Mouse (Mus musculus): ENCODE measurements around the gene Bmpr1a.
"Not testable (repeated sequence)": the region's sequence is repeated elsewhere in the genome, so short reads cannot be mapped to it uniquely, and the experiment has no call there.

Gene Bmpr1a

DNA sequence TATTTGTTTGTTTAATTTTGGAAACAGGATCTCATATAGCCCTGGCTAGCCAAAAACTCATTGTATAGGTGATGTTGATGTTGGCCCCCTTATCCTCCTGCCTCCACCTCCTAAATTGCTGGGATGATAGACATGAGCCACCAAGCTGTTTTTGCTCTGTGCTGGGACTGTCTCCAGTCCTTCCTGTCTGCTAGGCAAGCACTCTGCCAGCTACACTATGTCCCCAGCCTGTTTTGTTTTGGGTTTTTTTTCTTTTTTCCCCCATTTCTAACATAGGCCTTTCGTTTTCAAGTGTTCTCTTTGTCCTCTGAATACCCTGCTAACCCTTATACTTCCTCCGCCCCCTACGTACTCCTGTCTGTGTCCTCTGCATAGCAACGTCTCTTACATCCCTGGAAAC lies 109.8 kb downstream of the Bmpr1a start:
- no peak for DNase-seq (ENCODE audit: low spot score in 2 of 2)

DNA sequence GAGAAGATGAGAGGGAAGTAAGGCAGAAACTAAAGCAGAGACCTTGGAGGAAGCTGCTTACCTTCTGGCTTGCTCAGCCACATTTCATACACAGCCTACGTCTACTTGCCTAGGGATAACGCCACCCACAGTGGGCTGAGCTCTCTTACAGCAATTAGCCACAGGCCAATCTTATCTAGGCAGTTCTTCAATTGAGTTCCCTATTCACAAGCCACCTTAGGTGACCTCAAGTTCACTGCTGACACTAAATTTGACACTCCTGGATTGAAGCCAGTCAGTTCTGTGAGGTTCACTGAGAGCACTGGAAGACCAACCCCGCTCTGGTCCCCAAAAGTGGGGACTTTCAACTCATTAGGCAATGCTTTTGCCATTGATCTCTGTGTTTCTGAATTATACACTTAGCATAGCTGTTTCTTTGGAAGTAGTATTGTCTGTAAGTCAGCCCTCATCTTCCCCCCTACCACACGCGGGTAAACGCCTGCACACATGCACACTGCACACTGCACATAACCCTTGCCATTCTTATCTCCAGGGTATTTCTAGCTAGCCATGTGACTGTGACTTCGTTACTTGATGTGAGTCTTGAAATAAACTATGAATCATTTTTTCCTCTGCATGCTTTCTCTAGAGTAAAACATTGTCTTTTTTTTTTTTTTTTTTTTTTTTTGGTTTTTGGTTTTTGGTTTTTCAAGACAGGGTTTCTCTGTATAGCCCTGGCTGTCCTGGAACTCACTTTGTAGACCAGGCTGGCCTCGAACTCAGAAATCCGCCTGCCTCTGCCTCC lies 120.0 kb downstream of the Bmpr1a start:
- no peak for DNase-seq (ENCODE audit: low spot score in 2 of 2)

DNA sequence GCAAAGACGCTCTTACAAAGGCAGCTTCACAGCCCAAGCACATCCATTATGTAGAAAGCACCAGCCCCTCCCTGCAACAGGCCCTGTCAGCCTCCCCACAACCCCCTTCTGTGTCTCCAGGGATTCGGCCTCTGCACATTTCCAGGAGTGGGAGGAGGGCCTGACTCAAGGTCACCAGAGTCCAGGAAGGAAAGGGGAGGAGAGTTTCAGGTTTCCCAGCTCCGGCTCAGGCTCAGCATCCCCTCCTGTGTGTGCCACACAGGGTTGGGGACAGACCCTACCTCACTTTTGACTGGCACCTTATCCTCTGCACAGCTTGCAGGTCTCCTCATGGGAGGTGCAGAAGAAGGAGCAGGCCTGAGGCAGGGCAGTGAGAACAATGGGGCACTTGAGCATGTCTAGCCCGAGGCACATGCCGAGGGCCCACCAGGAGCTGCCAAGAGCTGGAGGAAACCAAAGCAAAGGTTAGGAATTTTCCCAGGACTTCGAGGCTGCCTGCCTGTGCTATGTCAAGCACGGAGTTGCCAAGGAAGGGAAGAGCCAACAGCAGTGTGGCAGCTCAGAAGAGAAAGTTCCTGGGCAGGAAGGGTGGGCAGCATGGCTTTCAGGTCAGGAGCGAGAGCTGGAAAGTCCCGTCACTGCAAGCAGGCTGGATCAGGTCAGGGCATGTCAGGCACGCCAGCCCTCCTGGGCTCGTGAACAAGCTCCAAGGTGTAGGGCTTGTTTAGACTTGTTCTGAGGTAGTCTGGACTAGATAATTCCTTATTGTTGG lies 124.4 kb downstream of the Bmpr1a start:
- DNase-seq (ENCODE audit: low spot score in 2 of 2) = peak; percentile 75 to 87

GRCm38 (mm10) chr14:34377121-34377520 lies 126.0 kb downstream of the Bmpr1a start:
- no peak for DNase-seq (ENCODE audit: low spot score in 2 of 2)

- DNase-seq (ENCODE audit: low spot score in 2 of 2) = no peak
These were observed 127.2 kb downstream of the Bmpr1a start for GRCm38 (mm10) chr14:34375941-34376340.

- no peak for DNase-seq (ENCODE audit: low spot score in 2 of 2)
These were observed 127.7 kb downstream of the Bmpr1a start, which contains the start of gene Mmrn2 for GRCm38 (mm10) chr14:34375415-34375904. TSS of gene Mmrn2 (plus strand) at chr14:34375465.

DNA sequence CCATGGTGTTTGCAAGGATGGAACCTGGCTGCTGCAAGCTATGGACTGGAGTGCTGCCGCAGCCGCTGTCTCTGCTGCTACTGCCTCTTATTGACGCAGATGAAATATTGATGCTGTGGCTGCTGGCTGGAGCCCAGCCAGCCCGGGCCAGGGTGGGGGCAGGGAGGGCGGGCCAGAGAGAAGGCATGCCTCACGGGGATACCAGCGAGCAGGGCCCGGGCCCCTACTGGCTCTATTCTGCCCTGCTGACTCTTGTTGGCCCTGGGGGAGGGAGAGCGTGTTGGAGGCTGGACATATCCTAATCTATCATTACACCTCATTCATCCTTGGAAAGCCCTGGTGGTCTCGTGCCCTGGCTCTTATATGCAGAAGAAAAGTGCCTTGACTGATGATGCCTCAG lies 128.6 kb downstream of the Bmpr1a start, which contains the start of gene Sncg:
TSS of gene Sncg (minus strand) at position 213 of the 400 bp plus-strand sequence.
- no peak for DNase-seq (ENCODE audit: low spot score in 2 of 2)

- no peak for DNase-seq (ENCODE audit: low spot score in 2 of 2)
These were observed 129.6 kb downstream of the Bmpr1a start for GRCm38 (mm10) chr14:34373581-34373980.

GRCm38 (mm10) chr14:34372646-34373045 lies 130.5 kb downstream of the Bmpr1a start:
- peak in 1 of 2 experiments; percentile 56 for DNase-seq (ENCODE audit: low spot score in 2 of 2)

DNA sequence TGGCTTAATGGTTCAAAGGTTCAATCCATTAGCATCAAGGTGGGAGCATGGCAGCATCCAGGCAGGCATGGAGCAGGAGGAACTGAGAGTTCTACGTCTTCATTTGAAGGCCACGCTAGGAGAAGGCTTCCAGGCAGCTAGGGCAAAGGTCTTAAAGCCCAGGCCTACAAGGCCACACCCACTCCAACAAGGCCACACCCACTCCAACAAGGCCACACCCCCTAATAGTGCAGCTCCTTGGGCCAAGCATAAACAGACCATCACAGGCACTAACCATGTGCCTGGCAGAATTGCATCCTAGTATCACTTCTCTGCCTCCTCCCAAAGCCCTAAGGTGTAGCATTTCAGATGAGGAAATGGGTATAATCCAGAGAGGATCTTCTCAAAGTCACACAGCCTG lies 131.4 kb downstream of the Bmpr1a start:
- DNase-seq (ENCODE audit: low spot score in 2 of 2) = no peak

- no peak for DNase-seq (ENCODE audit: low spot score in 2 of 2)
These were observed 132.2 kb downstream of the Bmpr1a start for GRCm38 (mm10) chr14:34370921-34371320.

DNA sequence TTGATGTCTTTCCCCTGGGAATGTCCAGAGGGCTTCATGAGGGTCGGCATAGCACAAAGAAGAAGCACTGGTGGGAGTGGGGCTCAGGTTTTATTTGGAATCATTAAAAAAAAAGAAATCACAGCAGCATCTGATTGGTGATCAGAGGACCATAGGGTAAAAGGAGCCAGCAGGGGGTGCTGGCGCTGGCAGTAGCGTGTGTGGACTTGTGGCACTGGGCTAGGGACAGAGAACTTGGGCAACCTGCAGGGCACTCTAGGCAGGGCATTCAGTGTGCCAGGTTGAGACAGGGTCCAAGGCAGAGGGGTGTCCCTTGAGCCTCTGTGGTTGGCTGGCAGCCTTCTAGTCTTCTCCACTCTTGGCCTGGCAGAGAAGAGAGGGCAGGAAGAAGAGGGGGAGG lies 132.9 kb downstream of the Bmpr1a start:
- no peak for DNase-seq (ENCODE audit: low spot score in 2 of 2)

DNA sequence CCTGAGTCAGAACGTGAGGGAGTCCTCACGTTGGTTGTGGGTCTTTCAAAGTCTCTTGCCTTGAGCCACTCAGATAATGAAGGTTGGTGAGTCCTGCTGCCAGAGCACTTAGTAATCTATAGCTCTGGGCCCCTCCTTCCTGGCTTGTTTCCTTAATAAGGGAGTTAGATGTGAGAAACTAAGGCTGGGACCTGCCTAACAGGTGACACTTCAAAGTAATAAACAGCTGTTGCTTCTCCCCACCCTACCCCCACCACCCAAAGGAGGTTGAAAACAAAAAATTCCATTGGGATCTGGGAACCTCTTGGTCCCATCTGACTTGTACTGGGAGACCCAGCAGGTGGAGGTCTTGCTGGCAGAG lies 138.0 kb downstream of the Bmpr1a start:
- DNase-seq (ENCODE audit: low spot score in 2 of 2) = no peak

DNA sequence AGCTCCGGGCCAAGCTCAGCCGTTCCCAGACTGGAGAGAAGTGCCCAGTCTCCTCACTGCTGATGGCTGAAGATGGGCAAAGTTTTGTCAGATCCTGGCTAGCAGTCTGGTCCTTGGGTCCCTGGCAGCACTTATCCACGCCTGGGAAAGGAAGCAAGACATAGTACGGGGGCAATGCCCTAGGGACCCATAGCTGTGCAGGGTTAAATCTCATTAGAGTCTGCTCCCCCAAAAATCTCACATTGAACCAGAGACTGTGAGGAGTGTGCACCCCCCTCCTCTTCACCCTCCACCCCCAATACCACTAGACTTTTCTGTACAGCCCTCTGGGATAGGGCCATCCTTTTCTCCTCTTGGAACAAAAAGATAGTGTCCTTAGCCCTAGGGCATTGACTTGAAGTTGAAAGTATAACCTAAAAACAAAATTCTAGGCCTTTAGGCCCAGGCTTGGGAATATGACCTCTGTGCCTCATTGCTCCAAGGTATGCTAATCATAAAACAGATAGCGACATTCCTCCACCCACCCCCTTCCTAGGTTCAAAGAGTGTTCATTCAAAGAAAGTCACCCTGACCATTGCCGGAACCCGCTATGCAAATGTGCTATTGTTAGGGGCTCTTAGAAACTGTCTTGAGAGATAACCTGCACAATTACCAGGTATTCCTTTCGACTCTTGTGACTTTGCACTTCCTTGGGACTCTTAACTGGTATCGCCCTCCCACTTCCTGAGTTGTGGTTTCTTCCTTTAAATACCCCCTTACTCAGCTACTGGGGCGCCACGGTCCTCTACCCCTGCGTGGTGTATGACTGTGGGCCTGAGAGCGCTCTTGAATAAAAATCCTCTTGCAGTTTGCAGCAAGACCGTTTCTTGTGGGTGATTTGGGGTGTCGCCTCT lies 138.6 kb downstream of the Bmpr1a start:
- not testable (repeated sequence) for DNase-seq (ENCODE audit: low spot score in 2 of 2)

- peak; percentile 89 for DNase-seq (ENCODE audit: low spot score in 2 of 2)
These were observed 139.5 kb downstream of the Bmpr1a start for GRCm38 (mm10) chr14:34363490-34364253.

DNA sequence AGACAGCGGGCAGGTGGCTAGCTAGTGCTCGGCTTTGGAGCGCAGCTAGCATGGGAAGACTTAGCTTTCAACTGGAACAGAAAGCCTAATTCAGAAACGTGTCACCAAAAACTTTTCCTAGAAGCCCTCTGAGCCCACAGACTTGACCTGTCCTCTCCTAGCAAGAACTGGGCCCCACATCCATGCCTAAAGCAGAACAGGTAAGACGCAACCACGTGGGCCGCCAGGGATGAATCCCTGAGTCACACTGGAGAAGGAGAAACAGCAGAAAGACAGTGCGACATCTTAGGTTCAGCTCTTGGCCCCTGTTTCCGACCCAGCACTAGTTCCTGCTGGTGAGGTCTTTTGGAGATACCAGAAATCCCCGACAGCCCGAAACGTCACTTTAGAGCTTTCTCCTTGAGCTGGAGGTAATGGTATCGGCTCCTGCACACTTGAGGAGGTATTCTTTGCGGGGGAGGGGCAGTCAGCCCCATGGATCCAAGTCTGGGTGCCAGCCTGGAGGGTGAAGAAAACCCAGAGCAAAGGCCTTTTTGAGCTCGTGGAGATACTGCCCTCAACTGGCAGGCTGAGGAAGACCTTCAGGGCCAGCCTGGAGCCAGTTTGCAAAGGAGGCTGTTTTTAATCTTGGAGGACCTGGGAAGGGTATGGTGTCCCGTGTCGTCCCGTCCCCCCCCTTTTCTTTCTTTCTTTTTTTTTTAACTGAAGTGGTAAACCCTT lies 140.3 kb downstream of the Bmpr1a start:
- peak; percentile 74 to 75 for DNase-seq (ENCODE audit: low spot score in 2 of 2)

DNA sequence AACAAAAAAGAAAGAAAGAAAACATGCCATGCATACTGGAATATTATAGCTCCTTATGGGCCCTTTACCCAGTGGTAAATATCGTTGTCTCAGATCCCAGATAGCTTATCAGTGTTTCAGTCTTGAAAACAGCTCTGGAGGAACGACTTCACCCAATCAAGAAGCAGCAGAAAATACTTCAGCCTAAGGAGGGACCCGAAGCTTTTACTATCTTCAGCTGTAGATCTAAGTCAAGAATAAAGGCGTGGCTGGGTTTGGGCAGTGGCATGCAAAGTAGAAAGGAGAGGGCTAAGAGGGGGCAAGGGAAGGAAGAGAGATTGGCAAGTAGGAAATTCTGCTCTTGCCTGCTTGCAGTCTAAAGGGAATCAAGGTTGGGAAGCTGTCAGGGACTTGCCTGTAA lies 141.0 kb downstream of the Bmpr1a start:
- DNase-seq (ENCODE audit: low spot score in 2 of 2) = no peak

Measured in heart, adult 9 months (tissue).